Mouse (Mus musculus) lung, postnatal 4 days (tissue): ENCODE results near the gene Brd3.

Experiments
- DNase-seq, 2 experiments: peaks; one replicate each; pipeline ENCODE4 v3.0.0; 2021

The Brd3 gene

GRCm38 (mm10) chr2:27469991-27470355, 37.5 kb downstream of the Brd3 start:
- DNase-seq = peak in 1 of 2 experiments; percentile 23

- peak in 1 of 2 experiments; percentile 16 for DNase-seq
Measured at GRCm38 (mm10) chr2:27469292-27469990, 38.0 kb downstream of the Brd3 start.

DNA sequence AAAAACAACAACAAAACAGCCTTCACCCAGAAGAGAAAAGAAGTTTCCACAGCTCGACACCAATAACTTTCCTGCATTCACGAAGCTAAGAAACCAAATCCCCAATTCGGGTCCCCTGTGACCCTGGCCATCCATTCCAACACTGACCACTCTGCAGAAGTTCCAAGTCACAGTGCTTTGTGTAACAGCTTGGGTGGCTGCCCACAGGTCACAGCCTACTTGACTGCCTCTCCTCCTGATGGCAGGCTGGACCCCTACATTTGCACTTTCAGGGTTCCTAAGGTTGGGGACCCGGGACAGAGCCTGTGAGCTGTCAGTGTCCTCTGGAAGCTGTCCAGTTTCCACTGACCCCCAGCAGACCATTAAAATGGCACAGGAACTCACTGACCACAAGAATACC, 44.6 kb downstream of the Brd3 start:
- DNase-seq = peak in 1 of 2 experiments; percentile 19

- no peak for DNase-seq
Measured at GRCm38 (mm10) chr2:27461881-27462660, 45.4 kb downstream of the Brd3 start.

GRCm38 (mm10) chr2:27460651-27461050, 46.8 kb downstream of the Brd3 start:
- DNase-seq = peak in 1 of 2 experiments; percentile 16

- no peak for DNase-seq
Measured at GRCm38 (mm10) chr2:27460163-27460562, 47.3 kb downstream of the Brd3 start.

GRCm38 (mm10) chr2:27459735-27460134, 47.7 kb downstream of the Brd3 start:
- DNase-seq = peak in 1 of 2 experiments; percentile 16

DNA sequence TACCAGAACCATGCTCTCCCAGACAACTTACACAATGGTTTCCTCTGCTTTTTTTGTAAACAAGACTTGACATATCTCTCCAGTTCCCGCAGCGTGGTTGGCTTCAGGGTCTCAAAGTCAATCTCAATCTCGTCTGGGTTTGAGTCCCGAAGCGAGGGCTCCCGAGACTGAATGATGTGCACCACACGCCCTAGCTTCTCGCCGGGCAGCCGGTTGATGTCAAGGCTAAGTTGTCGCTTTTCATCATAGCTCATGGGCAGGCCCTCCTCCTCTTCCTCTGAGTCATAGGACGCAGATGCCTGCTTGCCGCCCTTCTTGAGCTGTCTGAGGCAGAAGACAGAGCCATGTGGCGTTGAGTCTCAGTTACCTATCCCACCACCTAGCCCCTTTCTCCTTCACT, 57.2 kb downstream of the Brd3 start:
- no peak for DNase-seq

DNA sequence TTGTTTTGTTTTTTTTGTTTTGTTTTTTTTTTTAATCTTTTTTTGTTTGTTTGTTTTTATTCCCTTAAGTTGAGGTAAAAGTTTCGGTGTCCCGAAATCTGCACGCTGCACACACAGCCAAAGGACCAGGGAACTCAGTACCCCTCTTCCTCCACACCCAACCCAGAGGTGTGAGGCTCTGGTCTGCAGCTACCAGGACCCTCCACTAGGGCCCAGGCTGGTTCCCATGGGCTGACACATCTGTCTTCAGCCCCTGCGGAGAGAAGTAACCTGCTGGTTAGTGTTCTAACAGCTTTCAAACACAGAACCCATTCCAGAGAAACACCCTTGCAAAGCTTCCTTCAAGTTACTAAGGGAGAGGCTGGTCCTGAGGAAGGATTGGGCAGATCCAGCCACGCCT, 59.7 kb downstream of the Brd3 start:
- DNase-seq = no peak

DNA sequence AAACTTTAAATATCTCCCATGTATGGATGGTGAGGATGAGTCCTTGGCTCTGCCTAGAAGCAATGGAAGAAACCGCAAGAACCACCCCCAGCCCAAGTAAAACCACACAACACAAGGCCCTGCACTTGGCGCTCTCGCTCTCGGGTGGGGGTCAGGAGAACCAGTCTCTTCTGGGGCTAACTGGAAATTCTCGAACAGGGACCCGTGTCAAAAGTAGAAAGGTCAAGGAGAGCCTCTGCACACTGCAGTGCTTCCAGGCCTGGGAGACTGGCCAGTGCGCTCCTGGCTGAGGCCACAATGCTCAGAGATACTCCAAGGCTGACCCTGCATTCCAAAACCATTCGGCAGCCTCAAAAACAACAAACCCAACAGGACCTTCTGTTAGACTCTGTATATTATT, 60.6 kb downstream of the Brd3 start:
- DNase-seq = no peak

DNA sequence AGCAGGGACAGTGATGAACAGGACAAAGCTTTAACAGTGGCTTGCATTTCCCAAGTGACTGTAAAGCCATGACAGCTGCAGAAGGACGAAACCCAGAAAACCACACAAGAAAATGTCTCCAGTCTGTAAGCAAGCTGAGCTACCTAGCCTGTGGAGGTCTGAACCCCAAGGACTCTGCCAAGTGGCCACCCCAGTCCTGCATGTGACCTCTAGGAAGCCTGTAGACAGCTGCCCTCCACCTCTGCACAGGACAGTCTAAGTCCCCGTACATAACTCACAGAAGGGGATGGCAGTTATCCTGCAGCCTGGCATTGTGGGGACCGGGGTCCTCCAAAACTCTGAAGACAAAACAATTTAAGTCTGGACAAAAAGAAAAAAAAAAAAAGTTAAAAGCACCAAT, 61.6 kb downstream of the Brd3 start:
- no peak for DNase-seq

DNA sequence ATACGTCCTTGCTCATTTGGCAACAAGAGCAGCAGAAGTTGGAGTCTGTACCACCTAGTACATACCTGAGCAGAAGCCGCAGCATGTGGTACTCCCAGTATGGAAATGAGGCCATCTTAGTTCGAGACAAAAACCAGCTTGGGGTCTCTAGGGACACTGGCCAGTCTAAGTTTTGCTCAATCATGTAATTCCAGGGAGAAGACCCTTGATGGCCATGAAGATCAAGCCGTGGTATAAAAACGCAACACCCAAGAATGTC, 64.1 kb downstream of the Brd3 start:
- no peak for DNase-seq

- DNase-seq = no peak
Measured at GRCm38 (mm10) chr2:27442708-27443449, 64.6 kb downstream of the Brd3 start.

DNA sequence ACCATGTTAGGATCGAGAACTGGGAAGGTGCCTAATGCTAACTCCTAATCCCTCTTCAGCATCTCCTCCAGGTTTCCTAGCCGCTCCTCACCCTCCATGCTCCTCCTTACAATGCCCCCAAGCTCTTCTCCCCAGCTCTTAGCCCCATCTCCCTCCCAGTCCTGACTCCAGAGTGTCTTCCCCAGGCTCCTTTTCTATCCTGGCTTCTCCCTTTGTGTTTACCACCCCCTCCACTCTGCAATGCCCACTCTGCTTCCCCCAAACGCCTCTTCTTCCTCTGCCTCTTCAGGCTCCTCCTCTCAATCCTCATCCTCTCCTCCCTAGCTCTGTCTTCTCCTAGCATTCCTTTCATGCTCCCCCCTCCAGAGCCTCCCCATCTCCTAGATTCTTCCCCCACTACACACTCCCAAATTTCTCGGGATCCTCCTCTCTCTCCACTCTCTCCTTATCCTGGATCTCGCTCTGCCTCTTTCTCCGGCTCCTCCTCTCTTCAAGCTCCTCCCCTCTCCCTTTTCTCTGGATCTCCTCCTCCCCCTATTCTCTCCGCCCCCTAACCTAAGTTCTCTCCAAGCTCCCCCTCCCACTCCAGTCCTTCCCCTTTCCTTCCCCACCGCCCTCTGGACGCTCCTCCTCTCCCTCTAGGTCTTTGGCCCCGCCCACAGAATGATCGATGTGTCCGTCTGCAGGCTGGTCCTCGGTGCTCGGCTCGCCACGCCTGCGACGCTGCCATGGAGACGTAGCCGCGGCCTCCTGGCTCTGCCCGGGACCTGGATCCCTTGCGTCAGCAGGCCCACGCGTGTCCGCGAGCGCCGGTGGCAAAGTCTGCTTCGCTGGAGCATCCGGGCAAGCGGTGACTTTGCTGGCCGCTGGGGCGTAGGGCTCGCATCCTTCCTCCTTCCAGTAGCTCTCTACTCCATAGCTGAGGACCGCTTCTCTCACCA, 65.4 kb downstream of the Brd3 start, which contains the start of gene Brd3os:
Gene Brd3os, plus strand, starts transcription at position 558 of the 941 bp plus-strand sequence.
- peak; percentile 94 to 96 for DNase-seq

DNA sequence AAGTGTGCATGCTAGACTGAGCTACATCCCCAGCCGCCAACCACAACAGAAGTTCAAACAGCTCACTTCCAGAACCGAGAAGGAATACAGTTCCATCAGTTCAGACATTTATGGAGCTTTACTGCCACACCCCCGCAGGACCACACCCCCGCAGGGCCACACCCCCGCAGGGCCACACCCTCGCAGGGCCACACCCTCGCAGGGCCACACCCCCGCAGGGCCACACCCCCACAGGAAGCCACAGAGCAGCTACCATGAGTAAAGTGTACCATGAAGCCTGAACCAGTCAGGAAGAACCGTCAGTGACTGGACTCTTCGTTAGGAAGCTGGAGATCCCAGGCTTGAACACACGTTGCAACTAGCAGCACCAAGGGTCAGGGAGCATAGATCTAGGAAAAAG, 69.2 kb downstream of the Brd3 start:
- peak; percentile 47 to 51 for DNase-seq

GRCm38 (mm10) chr2:27437876-27438275, 69.6 kb downstream of the Brd3 start:
- no peak for DNase-seq

- no peak for DNase-seq
Measured at GRCm38 (mm10) chr2:27432599-27432998, 74.9 kb downstream of the Brd3 start.

DNA sequence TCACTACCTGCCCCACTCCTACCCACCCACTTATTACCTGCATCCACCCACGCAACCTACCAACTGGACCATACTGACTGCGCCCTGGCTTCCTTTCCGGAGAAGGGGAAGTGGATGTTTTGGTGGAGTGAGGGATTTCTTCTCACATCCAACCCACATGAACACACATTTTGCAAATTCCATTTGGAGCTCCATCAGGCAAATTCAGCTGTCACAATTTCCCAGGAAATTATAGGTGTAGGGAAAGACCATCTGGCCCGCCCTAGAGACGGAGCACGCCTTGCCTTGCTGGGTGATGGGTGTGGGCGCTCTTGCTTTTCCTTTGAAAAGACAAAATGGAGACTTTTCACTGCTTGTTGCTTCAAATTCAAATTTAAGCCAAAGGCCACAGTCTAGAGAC, 76.8 kb downstream of the Brd3 start:
- DNase-seq = no peak

- DNase-seq = peak; percentile 78 to 88
Measured at GRCm38 (mm10) chr2:27428071-27428470, 79.4 kb downstream of the Brd3 start.

GRCm38 (mm10) chr2:27426855-27427457, 80.5 kb downstream of the Brd3 start, which contains the start of gene Vav2:
TSS of gene Vav2 (minus strand) at chr2:27427033.
- DNase-seq = peak; percentile 96

DNA sequence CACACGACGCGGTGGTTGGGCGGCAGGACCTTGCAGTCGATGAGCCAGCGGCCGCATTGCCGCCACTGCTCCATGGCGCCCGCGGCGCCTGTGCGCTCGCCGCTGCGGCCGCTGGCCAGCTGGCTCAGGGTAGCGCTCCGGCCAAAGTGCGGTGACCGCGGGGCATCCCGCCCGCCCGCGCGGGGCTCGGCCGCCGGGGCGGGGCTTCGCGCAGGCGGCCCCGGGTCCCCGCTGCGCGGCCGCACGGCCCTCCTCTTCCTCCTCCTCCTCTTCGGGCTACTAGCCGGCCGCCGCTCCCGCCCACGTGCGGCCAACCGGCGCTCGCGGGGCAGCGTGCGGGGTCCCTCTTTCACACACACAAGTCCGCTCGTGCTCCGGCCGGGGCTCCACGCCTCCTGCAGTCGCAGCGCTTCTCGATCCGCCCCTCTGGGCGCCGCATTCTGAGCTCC, 81.0 kb downstream of the Brd3 start:
- peak in 1 of 2 experiments; percentile 52 for DNase-seq
